18 mouse cellular contexts compared by ENCODE assay signal in the genomic region with DNA sequence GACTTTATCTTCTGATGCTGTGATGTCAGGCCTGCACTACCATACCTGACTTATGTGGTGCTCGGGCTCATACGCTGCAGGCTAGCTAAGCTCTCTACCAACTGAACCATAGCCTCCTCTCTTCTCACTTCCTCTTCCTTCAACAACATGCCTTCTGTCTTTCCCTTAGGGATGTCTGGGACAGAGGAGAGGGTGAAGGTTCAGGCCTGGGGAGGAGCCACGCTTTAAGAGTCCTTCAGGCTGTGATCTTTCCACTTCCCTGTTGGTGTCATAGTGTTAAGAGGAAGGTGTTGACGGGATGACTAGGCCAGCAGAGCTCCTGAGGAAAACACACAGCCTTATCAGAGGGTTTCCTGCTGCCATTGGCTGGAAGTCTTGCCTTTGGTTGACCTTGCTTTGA.
A peak's percentile ranks its signal among the peaks of the same experiment; 100 is the strongest.
DNase-seq lines count a peak whose midpoint lies in the region; ATAC-seq and TF ChIP-seq lines count a peak whose summit lies in the region.
"Had no signal": no experiment of that assay in that cellular context is flagged by ENCODE, and none has a peak within 500 bp of the region (broad histone marks: within the 10 kb centered on the region; RNA-seq: fewer than 3 reads in every experiment).

No protein-coding gene starts in this region.

- 53% methylated on average over 4 of the region's 4 CpGs for WGBS in kidney, postnatal 0 days
- WGBS in heart, embryonic 16.5 days, result 42% methylated on average over 4 of the region's 4 CpGs

- 0 out of 2 replicates have a peak, but pooled peaks have one; percentile 46 for ATAC-seq in kidney, postnatal 0 days (replicated peaks; ENCODE audit: low FRiP score, low read depth)
- peak; percentile 69 for ATAC-seq in heart, embryonic 16.5 days (replicated peaks; ENCODE audit: extremely low read depth, insufficient read depth, low FRiP score)
- ATAC-seq in activated CD4-positive, CD25-positive, alpha-beta regulatory T cell, adult 4 months, result no peak
- ATAC-seq: intestine, embryonic 16.5 days had no signal

- H3K27me3 ChIP-seq in kidney, postnatal 0 days (ENCODE audit: insufficient read depth, low read length), result no peaks in the 10 kb centered on the region
- no peaks in the 10 kb centered on the region for H3K27me3 ChIP-seq in heart, embryonic 16.5 days (ENCODE audit: control insufficient read depth, insufficient read depth, low read length)
- no peaks in the 10 kb centered on the region for H3K27me3 ChIP-seq in splenic B cell, adult 2 months (ENCODE audit: control insufficient read depth, insufficient read depth, low read length, poor library complexity, severe bottlenecking)
- H3K27me3 ChIP-seq: hindbrain, embryonic 15.5 days; neural tube, embryonic 15.5 days had no signal

- no peak overlapping the region for H3K4me2 ChIP-seq in kidney, postnatal 0 days (ENCODE audit: low read length)
- H3K4me2 ChIP-seq in heart, embryonic 16.5 days (ENCODE audit: low read depth, low read length), result peak overlapping the region; percentile 11; the same call in 1 of the 2 replicates
- H3K4me2 ChIP-seq: hindbrain, embryonic 15.5 days; midbrain, embryonic 11.5 days; neural tube, embryonic 15.5 days had no signal

- peak overlapping the region; percentile 77 for H3K27ac ChIP-seq in gastrocnemius, adult 2 months
- H3K27ac ChIP-seq in kidney, postnatal 0 days, result no peak overlapping the region
- H3K27ac ChIP-seq in heart, embryonic 16.5 days (ENCODE audit: low read length), result peak overlapping the region; percentile 93
- H3K27ac ChIP-seq: forebrain, embryonic 10.5 days; hindbrain, embryonic 15.5 days; neural tube, embryonic 15.5 days had no signal

- intact Hi-C loops in gastrocnemius, adult 2 months (cut with DNase I), result loop anchor here (5.0 kb wide), 1 partner anchor 196 kb away; no protein-coding TSS in a partner anchor

- H3K4me1 ChIP-seq in kidney, postnatal 0 days (replicated peaks; ENCODE audit: insufficient read depth, low read length), result peaks cover 3% of the 10 kb centered on the region; the same call in 1 of the 2 replicates
- H3K4me1 ChIP-seq in heart, embryonic 16.5 days (ENCODE audit: control insufficient read depth, insufficient read depth, low read length), result peaks cover 40% of the 10 kb centered on the region
- H3K4me1 ChIP-seq: forebrain, embryonic 10.5 days; hindbrain, embryonic 15.5 days; neural tube, embryonic 15.5 days had no signal

- H3K4me3 ChIP-seq in gastrocnemius, adult 2 months, result no peak overlapping the region
- H3K4me3 ChIP-seq in kidney, postnatal 0 days (replicated peaks; ENCODE audit: low read depth, low read length), result no peak overlapping the region
- H3K4me3 ChIP-seq in heart, embryonic 16.5 days (ENCODE audit: low read length), result no peak overlapping the region
- H3K4me3 ChIP-seq: forebrain, embryonic 10.5 days; hindbrain, embryonic 15.5 days; neural tube, embryonic 15.5 days had no signal

- TF ChIP-seq CTCF in gastrocnemius, adult 2 months (IDR thresholded peaks at IDR 0.05), result no peak
- no peak for TF ChIP-seq CTCF in kidney, postnatal 0 days (IDR thresholded peaks at IDR 0.05; ENCODE audit: low read depth)

- no peaks in the 10 kb centered on the region for H3K36me3 ChIP-seq in kidney, postnatal 0 days (ENCODE audit: insufficient read depth, low read length)
- H3K36me3 ChIP-seq in heart, embryonic 16.5 days (ENCODE audit: control insufficient read depth, insufficient read depth), result no peaks in the 10 kb centered on the region
- H3K36me3 ChIP-seq in splenic B cell, adult 2 months (ENCODE audit: control insufficient read depth, insufficient read depth, low read length, poor library complexity, severe bottlenecking), result no peaks in the 10 kb centered on the region
- H3K36me3 ChIP-seq: forebrain, embryonic 10.5 days; hindbrain, embryonic 15.5 days; neural tube, embryonic 15.5 days had no signal

- DNase-seq in gastrocnemius, adult 2 months, result no peak
- no peak for DNase-seq in gastrocnemius, postnatal 25 days
- no peak for DNase-seq in kidney, postnatal 0 days (ENCODE audit: low spot score)
- DNase-seq in kidney, postnatal 25 days, result no peak
- peak; percentile 34 for DNase-seq in splenic B cell, adult 2 months (ENCODE audit: low read depth, low spot score)
- no peak for DNase-seq in layer of hippocampus, adult 9-10 months (ENCODE audit: low spot score)
- DNase-seq: adrenal gland, postnatal 10 days; cerebellum, adult 11-12 months; liver; lung, adult 2 months; lung, postnatal 36 days had no signal

- H3K9ac ChIP-seq in kidney, postnatal 0 days (ENCODE audit: low read depth, low read length), result no peak overlapping the region
- peak overlapping the region; percentile 0; the same call in 1 of the 2 replicates for H3K9ac ChIP-seq in heart, embryonic 16.5 days (ENCODE audit: low read length)
- H3K9ac ChIP-seq: hindbrain, embryonic 15.5 days; neural tube, embryonic 15.5 days had no signal

- H3K9me3 ChIP-seq in kidney, postnatal 0 days (replicated peaks; ENCODE audit: low read length), result no peaks in the 10 kb centered on the region
- no peaks in the 10 kb centered on the region for H3K9me3 ChIP-seq in heart, embryonic 16.5 days (replicated peaks; ENCODE audit: control insufficient read depth, low read length)
- H3K9me3 ChIP-seq: forebrain, embryonic 10.5 days; hindbrain, embryonic 15.5 days; neural tube, embryonic 15.5 days had no signal
